Mouse (Mus musculus) neutrophil, adult 65 days (primary cell): ENCODE data around the gene Wnt11. TPM values are rescaled to one million over a fixed set of nuclear protein-coding genes. Genes with fewer than 3 reads are reported as not detected.

Source experiments
- total RNA-seq: library from RNA; stranded (reverse); gene quantifications from 2 replicates; pipeline ENCODE4 v1.2.4, GENCODE M21; 2023

Wnt11 gene
- 0.35 and 0.50 TPM in 2 replicates for total RNA-seq

DNA sequence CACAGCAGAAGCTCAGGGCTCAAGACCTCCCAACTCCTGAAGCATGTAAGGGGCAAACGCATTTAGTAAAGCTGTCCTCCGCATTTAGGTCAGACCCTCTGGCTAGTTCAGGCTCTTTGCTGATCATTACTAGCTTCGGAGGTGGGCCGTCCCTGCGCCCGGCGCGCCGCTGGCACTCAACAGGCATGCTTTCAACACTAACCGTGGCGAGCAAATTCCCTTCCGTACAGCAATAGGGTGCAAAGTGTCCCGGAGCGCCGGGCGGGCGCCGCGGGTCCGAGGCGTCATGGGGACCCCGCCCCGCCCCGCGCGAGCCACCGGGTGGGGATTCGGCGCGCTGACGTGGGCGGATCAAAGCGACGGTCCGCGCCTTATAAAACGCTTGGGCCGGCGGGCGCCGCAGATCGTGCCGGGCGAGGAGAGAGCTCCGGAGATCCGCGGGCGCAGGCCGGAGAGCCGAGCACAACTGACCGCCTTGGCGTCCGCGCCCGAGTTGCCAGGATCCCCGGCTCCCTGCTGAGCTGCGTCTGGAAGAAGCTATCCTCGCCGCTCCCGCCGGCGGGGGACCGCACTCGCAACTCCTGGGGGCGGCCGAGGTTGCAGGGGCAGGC, at the start of gene Wnt11:
Gene Wnt11, plus strand, starts transcription at position 402 of the 611 bp plus-strand sequence.

Other genes starting within 250 kb of the Wnt11 start
- gene Emsy, start 178.3 kb upstream of the Wnt11 start, total RNA-seq, result 35.7 and 36.4 TPM in 2 replicates
- 9.8 and 10.3 TPM in 2 replicates for gene Thap12, start 132.0 kb upstream of the Wnt11 start, total RNA-seq